Mouse (Mus musculus) neutrophil, adult 5-6 weeks (primary cell): ENCODE data around the gene Jazf1. TPM values are rescaled to one million over a fixed set of nuclear protein-coding genes. Genes with fewer than 3 reads are reported as not detected.

Source experiments
- ATAC-seq: fragments of 151-379, 151-347 bp; 2 replicates; pipeline ENCODE4 v1.8.0; 2017; ENCODE audit warnings: mild to moderate bottlenecking, moderate TSS enrichment; ENCODE audit not compliant: insufficient number of reproducible peaks, poor library complexity, low FRiP score, severe bottlenecking; ENCODE audit errors: extremely low read depth
- total RNA-seq: library from RNA; stranded (forward); fragments of 200-1000 nt; gene quantifications from 2 replicates; pipeline ENCODE4 v1.2.3, GENCODE M21; 2017

The Jazf1 gene
- total RNA-seq: 0.47 and 0.74 TPM in 2 replicates

DNA sequence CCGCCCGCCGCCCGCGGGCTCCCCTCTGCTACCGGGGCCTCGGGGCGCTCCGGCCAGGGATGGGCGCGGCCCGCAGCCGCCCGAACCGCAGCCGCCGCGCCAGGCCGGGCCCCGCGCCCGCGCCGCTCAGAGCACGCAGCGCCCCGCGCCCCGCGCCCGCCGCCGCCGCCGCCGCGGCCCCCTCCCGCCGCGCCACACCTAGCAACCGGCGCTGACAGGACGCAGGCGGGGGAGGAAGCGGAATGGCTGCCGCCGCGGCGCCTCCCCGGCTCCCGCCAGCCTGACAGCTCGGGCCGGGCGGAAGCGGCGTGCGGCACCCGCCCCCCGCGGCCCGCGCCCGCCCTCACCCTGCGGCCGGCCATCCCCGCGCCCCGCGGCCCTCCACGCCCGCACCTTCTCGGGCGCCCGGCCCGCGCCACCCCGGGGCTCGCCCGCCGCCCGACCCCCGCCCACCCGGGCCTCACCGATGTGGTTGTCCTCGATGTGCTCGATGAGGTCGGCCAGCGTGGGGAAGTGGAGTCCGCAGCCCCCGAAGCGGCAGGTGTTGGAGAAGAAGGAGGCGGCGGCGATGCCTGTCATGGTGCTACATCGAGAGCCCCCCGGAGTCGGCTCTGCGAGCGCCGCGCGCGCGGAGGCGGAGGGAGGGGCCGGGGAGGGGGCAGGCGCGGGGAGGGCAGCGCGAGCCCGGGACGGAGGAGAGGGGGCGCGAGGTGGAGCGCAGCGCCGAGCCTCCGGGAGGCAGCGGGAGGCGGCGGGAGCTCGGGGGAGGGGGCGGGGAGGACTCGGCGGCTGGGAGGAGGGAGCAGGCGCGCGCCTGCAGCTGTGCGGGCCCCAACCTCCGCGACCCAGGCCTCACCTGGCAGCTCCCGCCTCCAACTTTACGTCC lies at the start of gene Jazf1:
Gene Jazf1 (minus strand): TSS at position 643 of the 886 bp plus-strand sequence.
- no peak for ATAC-seq

DNA sequence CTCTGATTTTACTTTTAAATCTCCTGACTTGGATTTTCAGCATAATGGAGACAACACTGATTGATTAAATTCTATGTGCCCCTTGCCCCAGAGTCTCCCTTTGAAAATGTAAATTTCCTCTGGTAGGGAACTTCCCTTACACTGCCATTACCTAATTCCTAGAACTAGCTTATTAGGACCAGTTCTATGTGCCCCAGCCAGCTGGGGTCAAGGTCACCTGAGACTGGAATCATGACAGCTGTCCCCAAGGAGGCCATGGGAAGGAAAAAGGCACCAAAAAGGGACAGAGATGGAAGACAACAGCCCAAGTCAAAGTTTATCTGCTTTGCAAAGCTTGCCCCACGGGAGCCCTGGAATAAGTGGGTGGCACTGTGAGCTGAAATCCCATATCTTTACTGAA lies 49.4 kb upstream of the Jazf1 start:
- ATAC-seq: no peak

DNA sequence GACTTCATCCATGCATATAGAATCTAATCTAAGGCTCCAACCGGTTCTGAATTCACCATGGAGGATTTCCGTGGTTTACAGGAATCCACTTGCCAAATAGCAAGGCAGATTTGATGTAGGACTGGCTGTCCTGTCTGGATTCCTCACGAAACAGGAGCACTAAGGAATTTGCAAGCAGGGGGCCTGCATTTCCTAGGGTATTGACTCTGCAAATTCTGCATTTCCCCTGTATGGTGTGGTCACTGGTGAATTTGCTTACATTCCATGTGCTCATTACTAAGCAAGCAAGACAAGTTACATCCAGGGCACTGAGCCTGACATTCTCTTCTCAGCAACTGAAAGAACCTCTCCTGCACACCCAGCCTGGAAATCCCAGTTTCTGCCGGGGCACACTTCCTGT lies 18.4 kb upstream of the Jazf1 start:
- ATAC-seq: no peak

GRCm38 (mm10) chr6:53081241-53081640 lies 12.8 kb upstream of the Jazf1 start:
- ATAC-seq: no peak

GRCm38 (mm10) chr6:53078671-53079070 lies 10.2 kb upstream of the Jazf1 start:
- no peak for ATAC-seq

DNA sequence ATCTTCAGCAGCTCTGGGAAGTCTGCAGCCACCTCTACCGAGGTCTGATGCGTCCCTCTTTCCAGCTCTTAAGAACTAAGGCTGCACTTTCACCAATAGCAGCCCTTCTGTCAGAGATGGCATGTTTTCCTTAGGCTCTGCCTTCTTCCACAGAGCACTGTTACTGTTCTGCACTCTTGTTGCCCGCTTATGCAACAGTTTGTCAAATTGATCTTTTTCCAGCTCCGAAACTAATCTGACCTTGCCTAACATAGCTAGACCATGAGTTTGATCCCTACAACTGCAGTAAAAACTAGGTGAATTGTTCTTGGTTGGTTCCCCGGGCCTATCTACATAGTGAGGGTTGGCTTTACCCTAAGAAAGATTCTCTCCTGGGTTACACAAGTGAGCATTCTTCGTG lies 3.3 kb upstream of the Jazf1 start:
- no peak for ATAC-seq

GRCm38 (mm10) chr6:53069976-53070575 lies 1.6 kb upstream of the Jazf1 start:
- no peak for ATAC-seq

DNA sequence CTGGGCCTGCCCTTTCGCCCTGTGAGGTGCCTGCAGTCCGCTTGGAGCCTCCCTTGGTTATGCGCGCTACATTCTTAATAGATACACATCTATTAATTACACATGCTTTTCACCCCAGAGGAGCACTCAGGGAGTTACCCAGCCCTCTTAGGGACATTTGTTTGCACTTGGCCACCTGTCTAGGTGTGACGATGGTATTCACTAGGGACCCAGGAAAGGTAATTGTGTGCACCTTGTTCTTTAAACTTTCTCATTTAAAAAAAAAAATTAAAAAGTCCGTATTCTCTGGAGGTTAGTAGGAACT lies 396 bp upstream of the Jazf1 start:
- ATAC-seq: no peak

DNA sequence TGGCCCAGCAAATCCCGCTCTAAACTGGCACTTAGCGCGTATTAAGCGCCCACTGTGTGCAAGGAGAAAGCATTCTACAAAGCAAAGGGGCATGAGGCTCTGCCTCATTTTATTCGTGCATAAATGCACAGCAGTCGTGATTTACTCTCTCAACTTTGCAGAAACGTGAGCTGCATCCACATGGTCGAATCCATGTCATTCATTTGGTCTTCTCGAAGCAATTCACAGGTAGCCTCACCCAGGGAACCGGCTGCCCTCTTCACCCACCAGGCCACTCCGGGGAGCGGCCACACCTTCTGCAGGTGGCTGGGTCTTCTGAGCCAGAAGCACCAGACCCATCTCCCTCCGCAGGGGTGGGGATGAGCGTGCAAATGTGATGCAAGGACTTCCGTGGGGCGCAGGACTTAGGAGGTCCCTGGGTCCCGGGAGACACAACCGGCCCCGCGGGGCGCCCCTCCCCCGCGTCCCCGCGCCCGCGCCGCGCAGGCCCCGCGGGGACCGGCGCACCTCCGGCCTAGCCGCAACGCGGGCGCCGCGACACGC lies 914 bp downstream of the Jazf1 start:
- ATAC-seq: no peak

- no peak for ATAC-seq
These were observed 1.5 kb downstream of the Jazf1 start for GRCm38 (mm10) chr6:53066978-53067377.

GRCm38 (mm10) chr6:53064070-53064469 lies 4.4 kb downstream of the Jazf1 start:
- ATAC-seq: no peak

- ATAC-seq: no peak
These were observed 13.5 kb downstream of the Jazf1 start for GRCm38 (mm10) chr6:53054909-53055308.

DNA sequence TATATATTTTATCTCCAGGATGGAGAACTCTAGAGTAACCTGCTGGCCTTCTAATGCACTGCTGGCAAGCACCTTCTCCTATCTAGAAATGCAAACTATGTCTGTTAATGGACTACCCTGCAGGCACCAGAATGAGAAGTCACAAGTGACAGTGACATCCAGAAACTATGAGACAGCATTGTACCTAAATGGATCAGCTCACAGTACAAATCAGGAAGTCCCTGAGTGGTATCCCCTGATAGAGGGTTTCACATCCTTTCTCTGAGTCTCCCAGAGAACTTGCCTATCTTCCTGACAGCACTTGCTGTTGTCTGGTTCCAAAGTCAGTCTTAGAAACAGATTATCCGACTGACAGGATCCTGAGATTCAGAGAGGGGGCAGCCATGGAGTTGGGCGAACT lies 22.9 kb downstream of the Jazf1 start:
- no peak for ATAC-seq

DNA sequence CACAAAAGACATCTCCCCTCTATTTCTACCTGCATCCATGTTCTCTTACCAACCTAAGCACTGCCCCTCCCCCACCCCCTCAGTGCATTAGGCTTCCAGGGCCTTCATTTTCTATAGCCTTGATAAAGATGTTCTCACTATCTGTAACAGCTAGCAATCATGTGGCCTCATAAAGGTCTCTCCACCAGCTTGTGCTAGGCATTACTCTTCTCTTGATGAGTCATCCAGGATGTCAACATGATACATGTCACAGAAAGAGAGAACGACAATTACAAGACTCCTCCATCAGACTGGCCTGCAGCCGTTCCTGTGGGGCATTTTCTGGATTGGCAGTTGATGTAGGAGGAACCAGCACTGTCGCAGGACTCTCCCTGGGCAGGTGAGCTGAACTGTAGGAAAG lies 30.3 kb downstream of the Jazf1 start:
- no peak for ATAC-seq

- ATAC-seq: no peak
These were observed 33.9 kb downstream of the Jazf1 start for GRCm38 (mm10) chr6:53034362-53035011.

DNA sequence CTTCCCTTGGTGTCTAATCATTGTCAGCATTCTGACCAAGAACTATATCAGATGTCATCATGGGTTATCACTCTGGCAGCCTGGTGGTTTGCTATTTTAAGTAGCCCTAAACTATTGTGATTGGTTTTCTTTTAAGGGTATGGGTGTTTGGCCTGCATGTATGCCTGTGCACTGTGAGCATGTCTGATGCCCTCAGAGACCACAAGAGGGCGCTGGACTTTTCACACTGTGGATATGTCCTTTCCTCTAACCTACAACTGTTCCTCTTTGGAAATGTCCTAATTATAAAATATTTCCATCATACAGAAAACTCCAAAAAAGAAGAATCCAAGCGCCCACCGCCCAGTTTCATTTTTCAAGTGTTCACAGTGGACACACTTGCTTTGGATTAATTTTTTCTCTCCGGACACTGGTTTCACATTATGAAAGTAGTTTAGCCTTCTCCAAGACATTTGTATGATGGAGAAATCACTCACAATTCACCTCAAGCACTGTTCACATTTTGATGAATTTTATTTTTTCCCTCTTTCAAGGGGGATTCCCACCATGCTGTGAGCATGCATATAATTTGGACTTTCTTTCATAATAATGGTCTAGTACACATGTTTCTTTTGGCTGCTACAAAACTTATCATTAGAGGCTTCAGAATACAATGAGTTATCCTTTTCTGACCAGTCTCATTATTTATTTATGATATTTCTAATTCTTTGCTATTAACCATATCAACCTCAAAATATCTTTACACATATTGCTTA lies 35.5 kb downstream of the Jazf1 start:
- ATAC-seq: no peak

- ATAC-seq: no peak
These were observed 46.4 kb downstream of the Jazf1 start for GRCm38 (mm10) chr6:53022069-53022468.

DNA sequence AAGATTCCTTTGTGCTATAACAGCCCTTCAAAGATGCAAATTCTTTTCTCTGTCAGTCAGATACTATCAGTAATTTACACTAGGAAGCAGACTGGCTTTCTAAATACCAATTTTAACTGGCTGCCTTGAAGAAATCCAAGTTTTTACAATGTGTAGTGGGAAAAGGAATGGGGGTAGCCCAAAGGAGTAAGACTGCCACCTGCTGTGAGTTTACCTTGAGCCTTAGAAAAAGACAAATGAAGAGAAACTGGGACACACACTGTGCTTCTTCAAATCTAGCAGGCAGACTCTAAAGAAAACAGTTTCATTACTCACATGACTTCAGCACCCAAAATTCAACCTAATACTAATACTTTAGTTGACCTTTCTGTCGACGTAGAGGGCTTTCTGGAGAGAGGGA lies 47.4 kb downstream of the Jazf1 start:
- ATAC-seq: no peak
